9 mouse cellular contexts compared by ENCODE assay signal in the genomic region with DNA sequence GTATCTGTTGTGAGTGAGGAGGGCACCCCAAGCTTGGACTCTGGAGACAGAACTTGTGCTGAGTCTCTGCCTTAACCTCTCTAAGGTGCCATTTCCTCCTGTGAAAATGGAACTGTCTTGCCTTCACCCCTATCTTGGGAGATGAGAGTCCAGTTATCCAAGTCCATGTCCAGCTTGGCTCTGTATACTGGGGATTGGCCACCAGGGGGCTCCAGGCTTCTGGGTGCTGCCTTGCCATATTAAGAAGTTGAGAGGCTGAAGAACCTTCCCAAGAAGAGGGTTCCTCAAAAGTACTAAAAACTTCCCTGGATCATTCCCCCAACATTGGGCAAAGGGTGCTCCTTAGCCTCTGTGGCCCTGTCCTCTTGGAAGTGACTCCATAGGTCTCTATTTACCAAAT. TPM values are rescaled to one million over a fixed set of nuclear protein-coding genes. Genes with fewer than 3 reads are reported as not detected.
DNase-seq lines count a peak whose midpoint lies in the region; ATAC-seq and TF ChIP-seq lines count a peak whose summit lies in the region.
"Had no signal": no experiment of that assay in that cellular context is flagged by ENCODE, and none has a peak within 500 bp of the region (broad histone marks: within the 10 kb centered on the region; RNA-seq: fewer than 3 reads in every experiment).

No protein-coding gene starts in this region.

- POLR2A ChIA-PET in Patski (lab: Charles Lee), result no interaction called here

- H3K27ac ChIP-seq in midbrain, embryonic 10.5 days (replicated peaks), result no peak overlapping the region
- no peak overlapping the region for H3K27ac ChIP-seq in midbrain, embryonic 15.5 days
- H3K27ac ChIP-seq: hindbrain, embryonic 15.5 days had no signal

- no peaks in the 10 kb centered on the region for H3K27me3 ChIP-seq in midbrain, embryonic 10.5 days (ENCODE audit: low read depth, poor library complexity, severe bottlenecking)
- no peaks in the 10 kb centered on the region for H3K27me3 ChIP-seq in midbrain, embryonic 15.5 days (replicated peaks)
- no peaks in the 10 kb centered on the region for H3K27me3 ChIP-seq in Patski
- H3K27me3 ChIP-seq: hindbrain, embryonic 15.5 days had no signal

- peaks cover 11% of the 10 kb centered on the region; the same call in 1 of the 2 replicates for H3K9me3 ChIP-seq in midbrain, embryonic 10.5 days (replicated peaks)
- 0 out of 2 replicates have a peak, but pooled peaks cover 6% of the 10 kb centered on the region for H3K9me3 ChIP-seq in midbrain, embryonic 15.5 days
- H3K9me3 ChIP-seq: hindbrain, embryonic 15.5 days had no signal

- no peak overlapping the region for H3K4me2 ChIP-seq in midbrain, embryonic 15.5 days
- H3K4me2 ChIP-seq: hindbrain, embryonic 15.5 days had no signal

- TF ChIP-seq CTCF in Patski (IDR thresholded peaks at IDR 0.05), result peak; percentile 76

- intact Hi-C loops in heart, postnatal 14 days (cut with DNase I), result no loop called here

- H3K4me1 ChIP-seq in midbrain, embryonic 10.5 days, result no peaks in the 10 kb centered on the region
- H3K4me1 ChIP-seq in midbrain, embryonic 15.5 days, result no peaks in the 10 kb centered on the region
- H3K4me1 ChIP-seq: hindbrain, embryonic 15.5 days had no signal

- ATAC-seq in frontal cortex, adult (ENCODE audit: low TSS enrichment), result peak; percentile 69; the same call in 1 of the 2 replicates
- ATAC-seq in midbrain, embryonic 15.5 days (replicated peaks), result no peak
- ATAC-seq in Patski, result no peak
- no peak for ATAC-seq in inflammation-experienced regulatory T-cells, adult 6 months

- DNase-seq in frontal cortex, postnatal 14 days (ENCODE audit: low spot score in 2 of 2), result no peak
- peak; percentile 40 for DNase-seq in midbrain, embryonic 10.5 days (ENCODE audit: low spot score)
- no peak for DNase-seq in Patski (ENCODE audit: low read depth, low spot score)
- peak; percentile 46 to 59 for DNase-seq in heart, postnatal 14 days
- DNase-seq in lung, postnatal 4 days, result peak; percentile 42 to 63

- CTCF ChIA-PET in Patski (lab: Charles Lee), result no interaction called here

- peaks cover 46% of the 10 kb centered on the region for H3K36me3 ChIP-seq in midbrain, embryonic 10.5 days
- H3K36me3 ChIP-seq in midbrain, embryonic 15.5 days (replicated peaks), result peaks cover 35% of the 10 kb centered on the region

- H3K4me3 ChIP-seq in midbrain, embryonic 10.5 days, result no peak overlapping the region
- H3K4me3 ChIP-seq in midbrain, embryonic 15.5 days, result no peak overlapping the region
- H3K4me3 ChIP-seq: hindbrain, embryonic 15.5 days had no signal

- in situ Hi-C loops in Patski (cut with MboI; ENCODE audit: low pct_unique_long_range_greater_than_20kb), result loop anchor here (10.0 kb wide), 1 partner anchor 374 kb away; no protein-coding TSS in a partner anchor

- no peak overlapping the region for H3K9ac ChIP-seq in midbrain, embryonic 15.5 days
- H3K9ac ChIP-seq: hindbrain, embryonic 15.5 days had no signal

RNA-seq across cellular contexts. Expression of a gene that starts 6.7 kb away (rescaled TPM):
- polyA plus RNA-seq in midbrain, embryonic 10.5 days (2016; fragmentation: Nextera tagmentation; extraction: Ambion mirVana), result 17.4 and 17.5 TPM in 2 replicates
- polyA plus RNA-seq in midbrain, embryonic 15.5 days (2015; fragmentation: Nextera tagmentation; extraction: Ambion mirVana), result 27.6 and 33.8 TPM in 2 replicates
- polyA plus RNA-seq in Patski (2021), result 10.0 TPM
- 1 to 10 TPM; 3.9 to 4.0 TPM for total RNA-seq in heart, postnatal 14 days (2021)
- polyA plus RNA-seq in inflammation-experienced regulatory T-cells, adult 6 months (2017; shearing (Covaris generic)), result 1 to 10 TPM; 1.1 to 2.0 (median 1.3) TPM

RNA-seq across cellular contexts. Expression of a gene that starts 11.7 kb away (rescaled TPM):
- polyA plus RNA-seq in midbrain, embryonic 10.5 days (2016; fragmentation: Nextera tagmentation; extraction: Ambion mirVana), result not detected in 2 replicates
- not detected in 2 replicates for polyA plus RNA-seq in midbrain, embryonic 15.5 days (2015; fragmentation: Nextera tagmentation; extraction: Ambion mirVana)
- polyA plus RNA-seq in Patski (2021), result not detected
- not detected for total RNA-seq in heart, postnatal 14 days (2021)
- not detected for polyA plus RNA-seq in inflammation-experienced regulatory T-cells, adult 6 months (2017; shearing (Covaris generic))
- polyA plus RNA-seq: hindbrain, embryonic 15.5 days had no signal

RNA-seq across cellular contexts. Expression of a gene that starts 18.6 kb away (rescaled TPM):
- 0.16 and 0.66 TPM in 2 replicates for polyA plus RNA-seq in midbrain, embryonic 10.5 days (2016; fragmentation: Nextera tagmentation; extraction: Ambion mirVana)
- polyA plus RNA-seq in midbrain, embryonic 15.5 days (2015; fragmentation: Nextera tagmentation; extraction: Ambion mirVana), result 0.47 and 0.53 TPM in 2 replicates
- 0.17 TPM for polyA plus RNA-seq in Patski (2021)
- 1 to 10 TPM; 1.2 TPM for total RNA-seq in heart, postnatal 14 days (2021)
- polyA plus RNA-seq in inflammation-experienced regulatory T-cells, adult 6 months (2017; shearing (Covaris generic)), result under 1 TPM; 0.45 to 0.78 (median 0.51) TPM

RNA-seq across cellular contexts. Expression of a gene that starts 33.9 kb away (rescaled TPM):
- polyA plus RNA-seq in midbrain, embryonic 10.5 days (2016; fragmentation: Nextera tagmentation; extraction: Ambion mirVana), result 0.21 and 0.33 TPM in 2 replicates
- 0.13 and 0.21 TPM in 2 replicates for polyA plus RNA-seq in midbrain, embryonic 15.5 days (2015; fragmentation: Nextera tagmentation; extraction: Ambion mirVana)
- not detected for polyA plus RNA-seq in Patski (2021)
- not detected for total RNA-seq in heart, postnatal 14 days (2021)
- polyA plus RNA-seq in inflammation-experienced regulatory T-cells, adult 6 months (2017; shearing (Covaris generic)), result under 1 TPM in 1 of 3 experiments, not detected in 2; 0.38 TPM

RNA-seq across cellular contexts. Expression of a gene that starts 44.0 kb away (rescaled TPM):
- not detected in 2 replicates for polyA plus RNA-seq in midbrain, embryonic 10.5 days (2016; fragmentation: Nextera tagmentation; extraction: Ambion mirVana)
- polyA plus RNA-seq in midbrain, embryonic 15.5 days (2015; fragmentation: Nextera tagmentation; extraction: Ambion mirVana), result not detected in 2 replicates
- polyA plus RNA-seq in Patski (2021), result 0.06 TPM
- total RNA-seq in heart, postnatal 14 days (2021), result not detected
- not detected for polyA plus RNA-seq in inflammation-experienced regulatory T-cells, adult 6 months (2017; shearing (Covaris generic))

Comparison
In these comparisons a context has a peak if more than half of its experiments do, and no peak if none do; other contexts are left out.
1. DNase-seq: peak in midbrain, embryonic 10.5 days (single experiment), heart, postnatal 14 days (2 of 2) and lung, postnatal 4 days (2 of 2); none in frontal cortex, postnatal 14 days (0 of 2) and Patski (single experiment).